ENCODE assay signal across 17 mouse cellular contexts in genomic region chr2:33492041-33492440, GRCm38 (mm10). TPM values are rescaled to one million over a fixed set of nuclear protein-coding genes. Genes with fewer than 3 reads are reported as not detected.
DNase-seq lines count a peak whose midpoint lies in the region; ATAC-seq lines count a peak whose summit lies in the region.
"Had no signal": no experiment of that assay in that cellular context is flagged by ENCODE, and none has a peak within 500 bp of the region (broad histone marks: within the 10 kb centered on the region; RNA-seq: fewer than 3 reads in every experiment).

No protein-coding gene starts in this region.

- peak; percentile 51 for ATAC-seq in CD4-positive, CD25-positive, alpha-beta regulatory T cell, adult 4 months
- ATAC-seq: forebrain, embryonic 14.5 days; forebrain, embryonic 16.5 days had no signal

- peak; percentile 14 for DNase-seq in CD4-positive helper T cell, adult 2 months (ENCODE audit: low read depth, low spot score)
- DNase-seq in induced T-regulatory cell, adult 2 months (ENCODE audit: low read depth) = peak; percentile 47
- DNase-seq in urinary bladder, adult 2 months (ENCODE audit: low spot score) = no peak
- DNase-seq in heart, adult 9 months (ENCODE audit: low spot score in 2 of 2) = no peak
- DNase-seq: adrenal gland, adult 8-10 months; adrenal gland, postnatal 14 days; adrenal gland, postnatal 36 days; B cell, adult 2 months; cerebellum, adult 18-20 months; cerebellum, adult 8-10 months; cerebellum, adult 9-11 months; cerebellum, postnatal 14 days; cerebellum, postnatal 36 days; embryo, embryonic 11 days had no signal

RNA-seq across cellular contexts. Expression of gene Zbtb43, which starts 23.7 kb away (rescaled TPM):
- 10 to 100 TPM; 18.3 to 24.0 TPM for polyA plus RNA-seq in CD4-positive, CD25-positive, alpha-beta regulatory T cell, adult 4 months (2017; shearing (Covaris generic))
- 13.9 and 16.2 TPM in 2 replicates for polyA plus RNA-seq in urinary bladder, adult 2 months (2012; rRNA removed)

Comparison
In these comparisons a context has a peak if more than half of its experiments do, and no peak if none do; other contexts are left out.
1. DNase-seq: peak in CD4-positive helper T cell, adult 2 months (single experiment) and induced T-regulatory cell, adult 2 months (single experiment); none in urinary bladder, adult 2 months (single experiment) and heart, adult 9 months (0 of 2).